Mouse (Mus musculus): Measurements from ENCODE around the gene Drd3.

GRCm38 (mm10) chr16:43708335-43709061 lies 45.3 kb upstream of the Drd3 start:
- TF ChIP-seq CTCF (IDR thresholded peaks at IDR 0.05; ENCODE audit: low read depth, low read length) = no peak
- no peak for TF ChIP-seq POLR2A (IDR thresholded peaks at IDR 0.05; ENCODE audit: borderline replicate concordance, low read depth, low read length)

Measured in bone marrow macrophage, adult 2 months (primary cell).